Mouse (Mus musculus): Measurements from ENCODE around the gene Tia1. TPM values are rescaled to one million over a fixed set of nuclear protein-coding genes. Genes with fewer than 3 reads are reported as not detected.

Gene Tia1
- polyA plus RNA-seq, 1 experiment from 2014 or later: 19.1 TPM

GRCm38 (mm10) chr6:86472100-86472955, 68.3 kb downstream of the Tia1 start:
- Histone ChIP-seq H3K9me3 (replicated peaks) (no peaks in the 10 kb centered on the region), H3K9ac (peak overlapping the region; percentile 68), H3K4me1 (replicated peaks) (peaks cover 32% of the 10 kb centered on the region), H3K36me3 (replicated peaks) (peaks cover 22% of the 10 kb centered on the region), H3K4me2 (peak overlapping the region; percentile 86), H3K4me3 (replicated peaks) (peak overlapping the region; percentile 61), H3K27ac (replicated peaks) (peak overlapping the region; percentile 79), H3K27me3 (no peaks in the 10 kb centered on the region)
- peak; percentile 91 for ATAC-seq (ENCODE audit: insufficient read depth)
- WGBS (ENCODE audit: insufficient replicate concordance): under 1% methylated on average over 56 of the region's 56 CpGs

DNA sequence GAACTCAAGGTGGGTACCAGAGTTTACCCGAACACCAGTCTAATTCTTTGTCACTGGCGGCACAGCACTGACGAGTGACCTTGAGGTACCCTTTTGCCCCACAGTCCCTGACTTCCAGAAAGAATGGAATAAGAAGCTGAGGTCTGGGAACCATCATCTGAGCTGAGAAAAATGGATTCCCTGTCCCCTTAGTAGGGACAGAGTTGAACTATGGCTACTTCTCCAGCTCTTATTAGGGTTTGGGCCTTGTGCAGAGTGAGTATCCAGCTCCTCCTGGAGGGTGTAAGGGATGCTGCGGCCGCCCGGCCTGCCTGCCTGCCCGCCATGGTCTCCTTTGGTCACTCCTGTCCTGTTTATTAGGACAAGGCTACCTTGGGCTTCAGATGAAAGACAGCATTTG, 69.1 kb downstream of the Tia1 start:
- H3K4me3 ChIP-seq (replicated peaks): peak overlapping the region; percentile 61
- H3K4me2 ChIP-seq: peak overlapping the region; percentile 86
- 57% methylated on average over 7 of the region's 7 CpGs for WGBS (ENCODE audit: insufficient replicate concordance)
- peaks cover 32% of the 10 kb centered on the region for H3K4me1 ChIP-seq (replicated peaks)
- no peaks in the 10 kb centered on the region for H3K27me3 ChIP-seq
- peak overlapping the region; percentile 79 for H3K27ac ChIP-seq (replicated peaks)
- peak overlapping the region; percentile 68 for H3K9ac ChIP-seq
- no peak for ATAC-seq (ENCODE audit: insufficient read depth)
- H3K36me3 ChIP-seq (replicated peaks): peaks cover 15% of the 10 kb centered on the region
- H3K9me3 ChIP-seq (replicated peaks): no peaks in the 10 kb centered on the region

- no peaks in the 10 kb centered on the region for H3K9me3 ChIP-seq (replicated peaks)
- ATAC-seq (ENCODE audit: insufficient read depth): no peak
- no peak overlapping the region for H3K4me2 ChIP-seq
- H3K36me3 ChIP-seq (replicated peaks): peaks cover 12% of the 10 kb centered on the region
- no peak overlapping the region for H3K27ac ChIP-seq (replicated peaks)
- H3K9ac ChIP-seq: no peak overlapping the region
- H3K4me3 ChIP-seq (replicated peaks): no peak overlapping the region
- no peaks in the 10 kb centered on the region for H3K27me3 ChIP-seq
- WGBS (ENCODE audit: insufficient replicate concordance): 86% methylated on average over 5 of the region's 5 CpGs
- H3K4me1 ChIP-seq (replicated peaks): peaks cover 41% of the 10 kb centered on the region
Observed at GRCm38 (mm10) chr6:86474072-86474471, 70.1 kb downstream of the Tia1 start.

- Histone ChIP-seq H3K4me3 (replicated peaks) (no peak overlapping the region), H3K36me3 (replicated peaks) (peaks cover 6% of the 10 kb centered on the region), H3K4me1 (replicated peaks) (peaks cover 41% of the 10 kb centered on the region), H3K4me2 (no peak overlapping the region), H3K27me3 (no peaks in the 10 kb centered on the region), H3K9ac (no peak overlapping the region), H3K27ac (replicated peaks) (no peak overlapping the region), H3K9me3 (replicated peaks) (no peaks in the 10 kb centered on the region)
- no peak for ATAC-seq (ENCODE audit: insufficient read depth)
Observed at GRCm38 (mm10) chr6:86474646-86475181, 70.7 kb downstream of the Tia1 start.

DNA sequence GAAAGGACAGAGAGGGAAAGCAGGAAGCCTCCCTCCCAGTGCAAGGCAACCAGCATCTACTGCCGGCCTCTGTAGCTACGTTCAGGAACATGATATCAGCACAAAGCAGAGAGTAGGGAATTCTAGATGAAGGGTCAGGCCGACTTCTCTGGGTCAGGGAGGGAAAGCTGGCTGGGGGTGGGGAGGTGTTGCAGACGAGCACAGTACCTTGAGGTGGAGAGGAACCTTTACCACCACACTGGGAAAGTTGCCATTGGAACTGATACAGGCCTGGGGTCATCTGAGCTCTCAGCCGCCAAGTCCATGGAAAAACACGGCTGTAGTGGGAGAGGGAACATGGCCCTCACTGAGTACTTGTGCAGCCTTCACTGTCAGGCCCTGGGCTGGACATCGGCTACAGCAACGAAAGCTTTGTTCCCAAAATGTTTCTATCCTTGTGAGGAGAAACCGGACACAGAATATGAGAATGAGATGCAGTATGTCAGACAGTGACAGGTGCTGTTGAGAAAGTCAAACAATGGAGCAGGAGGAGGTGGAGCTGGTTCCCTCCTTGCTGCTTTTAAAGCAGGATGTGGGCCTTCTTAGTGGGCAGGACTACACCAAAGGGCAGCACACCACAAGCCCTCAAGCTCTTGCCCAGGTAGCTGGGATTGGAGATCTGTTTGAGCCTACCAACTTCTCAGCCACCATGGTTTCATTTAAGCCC, 71.6 kb downstream of the Tia1 start:
- Histone ChIP-seq H3K4me3 (replicated peaks) (no peak overlapping the region), H3K27ac (replicated peaks) (0 out of 2 replicates have a peak overlapping the region, but pooled peaks have one; percentile 15), H3K36me3 (replicated peaks) (no peaks in the 10 kb centered on the region), H3K9me3 (replicated peaks) (no peaks in the 10 kb centered on the region), H3K9ac (no peak overlapping the region), H3K4me1 (replicated peaks) (peaks cover 48% of the 10 kb centered on the region), H3K27me3 (no peaks in the 10 kb centered on the region), H3K4me2 (no peak overlapping the region)
- no peak for ATAC-seq (ENCODE audit: insufficient read depth)
- WGBS (ENCODE audit: insufficient replicate concordance): 64% methylated on average over 9 of the region's 9 CpGs

GRCm38 (mm10) chr6:86476931-86477330, 72.9 kb downstream of the Tia1 start:
- 64% methylated on average over 5 of the region's 5 CpGs for WGBS (ENCODE audit: insufficient replicate concordance)
- Histone ChIP-seq H3K36me3 (replicated peaks) (no peaks in the 10 kb centered on the region), H3K4me3 (replicated peaks) (no peak overlapping the region), H3K9me3 (replicated peaks) (no peaks in the 10 kb centered on the region), H3K4me2 (no peak overlapping the region), H3K27ac (replicated peaks) (no peak overlapping the region), H3K9ac (no peak overlapping the region), H3K27me3 (no peaks in the 10 kb centered on the region), H3K4me1 (replicated peaks) (peaks cover 48% of the 10 kb centered on the region)
- ATAC-seq (ENCODE audit: insufficient read depth): no peak

- Histone ChIP-seq H3K4me2 (no peak overlapping the region), H3K9me3 (replicated peaks) (no peaks in the 10 kb centered on the region), H3K4me3 (replicated peaks) (no peak overlapping the region), H3K4me1 (replicated peaks) (peaks cover 30% of the 10 kb centered on the region), H3K27me3 (no peaks in the 10 kb centered on the region), H3K36me3 (replicated peaks) (no peaks in the 10 kb centered on the region), H3K27ac (replicated peaks) (no peak overlapping the region), H3K9ac (no peak overlapping the region)
- WGBS (ENCODE audit: insufficient replicate concordance): 58% methylated on average over 3 of the region's 3 CpGs
- ATAC-seq (ENCODE audit: insufficient read depth): 0 out of 2 replicates have a peak, but pooled peaks have one; percentile 20
Observed at GRCm38 (mm10) chr6:86479311-86479710, 75.3 kb downstream of the Tia1 start.

DNA sequence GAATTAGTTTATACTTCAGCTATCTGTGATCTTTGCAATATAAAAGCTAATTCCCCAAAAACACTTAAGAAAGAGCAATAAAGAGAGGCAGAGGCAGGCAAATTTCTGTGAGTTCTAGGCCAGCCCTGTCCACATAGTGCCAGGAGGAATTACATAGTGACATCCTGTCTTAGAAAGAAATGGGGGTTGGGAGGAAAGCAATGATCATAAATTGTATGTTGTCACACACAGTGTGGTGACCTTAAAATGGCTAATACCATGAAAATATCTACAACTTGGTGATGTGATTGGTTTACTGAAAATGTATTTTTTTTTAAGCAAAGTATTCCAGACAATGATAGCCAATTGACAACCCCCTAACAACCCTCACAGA, 75.8 kb downstream of the Tia1 start:
- no peak overlapping the region for H3K9ac ChIP-seq
- H3K4me3 ChIP-seq (replicated peaks): no peak overlapping the region
- ATAC-seq (ENCODE audit: insufficient read depth): no peak
- no peaks in the 10 kb centered on the region for H3K36me3 ChIP-seq (replicated peaks)
- H3K27me3 ChIP-seq: no peaks in the 10 kb centered on the region
- H3K9me3 ChIP-seq (replicated peaks): no peaks in the 10 kb centered on the region
- H3K27ac ChIP-seq (replicated peaks): 0 out of 2 replicates have a peak overlapping the region, but pooled peaks have one; percentile 35
- peaks cover 30% of the 10 kb centered on the region for H3K4me1 ChIP-seq (replicated peaks)
- H3K4me2 ChIP-seq: peak overlapping the region; percentile 42; the same call in 1 of the 2 replicates

DNA sequence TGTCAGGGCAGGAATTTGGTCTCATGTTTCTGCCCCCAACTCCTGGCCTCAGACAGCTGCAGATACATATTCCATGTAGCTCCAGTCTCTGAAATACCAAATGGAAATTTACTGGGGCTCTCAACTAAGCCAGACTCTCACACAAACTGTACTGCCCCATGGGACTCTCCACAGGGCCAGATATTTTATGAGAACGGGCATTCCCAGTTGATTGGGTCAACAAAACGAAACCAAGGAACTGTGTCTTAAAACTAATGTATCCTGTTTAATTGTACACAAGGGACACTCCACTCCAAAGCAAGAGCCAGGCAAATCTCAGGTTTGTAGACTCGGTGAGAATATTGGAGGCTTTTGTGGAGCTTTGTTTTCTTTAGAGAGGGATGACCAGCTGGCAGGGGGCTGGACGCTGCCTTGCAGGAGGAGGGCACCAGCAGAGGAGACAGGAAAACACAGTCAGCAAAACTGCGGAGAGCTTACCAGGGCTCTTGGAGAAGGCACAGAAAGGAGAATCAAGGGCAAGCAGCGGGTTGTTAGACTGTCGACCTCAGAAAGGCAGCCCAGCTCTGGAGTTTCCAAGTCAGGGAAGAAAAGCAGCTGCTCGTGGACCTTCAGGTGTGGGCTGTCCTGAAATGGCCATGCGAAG, 76.3 kb downstream of the Tia1 start:
- no peaks in the 10 kb centered on the region for H3K27me3 ChIP-seq
- H3K4me1 ChIP-seq (replicated peaks): peaks cover 30% of the 10 kb centered on the region
- H3K27ac ChIP-seq (replicated peaks): peak overlapping the region; percentile 35; the same call in 1 of the 2 replicates
- no peak for ATAC-seq (ENCODE audit: insufficient read depth)
- WGBS (ENCODE audit: insufficient replicate concordance): 23% methylated on average over 9 of the region's 9 CpGs
- peak overlapping the region; percentile 42 for H3K4me2 ChIP-seq
- peak overlapping the region; percentile 6; the same call in 1 of the 2 replicates for H3K4me3 ChIP-seq (replicated peaks)
- no peaks in the 10 kb centered on the region for H3K36me3 ChIP-seq (replicated peaks)
- H3K9ac ChIP-seq: no peak overlapping the region
- no peaks in the 10 kb centered on the region for H3K9me3 ChIP-seq (replicated peaks)

- H3K4me2 ChIP-seq: no peak overlapping the region
- no peak for ATAC-seq (ENCODE audit: insufficient read depth)
Observed at GRCm38 (mm10) chr6:86481871-86482270, 77.9 kb downstream of the Tia1 start.

More at GRCm38 (mm10) chr6:86481871-86482270, 77.9 kb downstream of the Tia1 start:
- H3K9me3 ChIP-seq (replicated peaks): no peaks in the 10 kb centered on the region
- H3K36me3 ChIP-seq (replicated peaks): no peaks in the 10 kb centered on the region
- no peaks in the 10 kb centered on the region for H3K27me3 ChIP-seq
- no peak overlapping the region for H3K9ac ChIP-seq
- H3K4me1 ChIP-seq (replicated peaks): peaks cover 33% of the 10 kb centered on the region
- 71% methylated on average over 5 of the region's 5 CpGs for WGBS (ENCODE audit: insufficient replicate concordance)
- H3K27ac ChIP-seq (replicated peaks): no peak overlapping the region
- no peak overlapping the region for H3K4me3 ChIP-seq (replicated peaks)

All from liver, embryonic 15.5 days (tissue).